Mouse (Mus musculus): ENCODE results near the gene Ddx31. TPM values are rescaled to one million over a fixed set of nuclear protein-coding genes. Genes with fewer than 3 reads are reported as not detected.
A peak's percentile ranks its signal among the peaks of the same experiment; 100 is the strongest.

Gene Ddx31
- polyA plus RNA-seq, 1 experiment from 2014 or later: 16.2 TPM

DNA sequence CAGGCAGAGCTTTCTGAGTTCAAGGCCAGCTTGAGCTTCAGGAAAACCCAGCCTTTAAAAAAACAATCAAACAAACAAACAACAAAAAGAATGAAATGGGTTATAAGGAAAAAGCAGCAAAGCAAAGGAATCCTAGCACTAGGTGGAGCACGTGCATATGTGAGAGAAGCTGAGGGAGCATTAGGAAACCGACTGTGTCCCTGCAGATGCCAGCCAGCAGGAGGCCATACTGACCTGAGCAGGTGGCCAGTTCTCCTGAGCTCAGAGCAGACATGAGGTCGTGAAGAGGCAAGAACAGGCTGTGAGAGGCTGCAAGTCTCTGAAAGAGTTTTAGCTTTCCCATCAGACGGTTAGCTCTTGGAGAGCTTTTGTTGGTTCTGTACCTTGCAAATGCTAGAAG, 10.9 kb upstream of the Ddx31 start:
- ATAC-seq (ENCODE audit: borderline replicate concordance, extremely low read depth, low FRiP score, low TSS enrichment): no peak
- H3K9ac ChIP-seq: no peak overlapping the region
- H3K4me3 ChIP-seq: no peak overlapping the region
- no peaks in the 10 kb centered on the region for H3K27me3 ChIP-seq
- no peak overlapping the region for H3K4me2 ChIP-seq
- H3K36me3 ChIP-seq: peaks cover 85% of the 10 kb centered on the region
- 24% methylated on average over 4 of the region's 4 CpGs for WGBS
- H3K4me1 ChIP-seq: no peaks in the 10 kb centered on the region
- no peak overlapping the region for H3K27ac ChIP-seq
- no peaks in the 10 kb centered on the region for H3K9me3 ChIP-seq

- WGBS: 38% methylated on average over 3 of the region's 3 CpGs
- peaks cover 33% of the 10 kb centered on the region for H3K4me1 ChIP-seq
- H3K9me3 ChIP-seq: no peaks in the 10 kb centered on the region
- no peaks in the 10 kb centered on the region for H3K27me3 ChIP-seq
- no peak for ATAC-seq (ENCODE audit: borderline replicate concordance, extremely low read depth, low FRiP score, low TSS enrichment)
- no peak overlapping the region for H3K9ac ChIP-seq
- H3K4me2 ChIP-seq: no peak overlapping the region
- H3K36me3 ChIP-seq: peaks cover 36% of the 10 kb centered on the region
- H3K4me3 ChIP-seq: no peak overlapping the region
- H3K27ac ChIP-seq: 0 out of 2 replicates have a peak overlapping the region, but pooled peaks have one; percentile 1
Observed at GRCm38 (mm10) chr2:28836181-28836940, 3.8 kb upstream of the Ddx31 start.

DNA sequence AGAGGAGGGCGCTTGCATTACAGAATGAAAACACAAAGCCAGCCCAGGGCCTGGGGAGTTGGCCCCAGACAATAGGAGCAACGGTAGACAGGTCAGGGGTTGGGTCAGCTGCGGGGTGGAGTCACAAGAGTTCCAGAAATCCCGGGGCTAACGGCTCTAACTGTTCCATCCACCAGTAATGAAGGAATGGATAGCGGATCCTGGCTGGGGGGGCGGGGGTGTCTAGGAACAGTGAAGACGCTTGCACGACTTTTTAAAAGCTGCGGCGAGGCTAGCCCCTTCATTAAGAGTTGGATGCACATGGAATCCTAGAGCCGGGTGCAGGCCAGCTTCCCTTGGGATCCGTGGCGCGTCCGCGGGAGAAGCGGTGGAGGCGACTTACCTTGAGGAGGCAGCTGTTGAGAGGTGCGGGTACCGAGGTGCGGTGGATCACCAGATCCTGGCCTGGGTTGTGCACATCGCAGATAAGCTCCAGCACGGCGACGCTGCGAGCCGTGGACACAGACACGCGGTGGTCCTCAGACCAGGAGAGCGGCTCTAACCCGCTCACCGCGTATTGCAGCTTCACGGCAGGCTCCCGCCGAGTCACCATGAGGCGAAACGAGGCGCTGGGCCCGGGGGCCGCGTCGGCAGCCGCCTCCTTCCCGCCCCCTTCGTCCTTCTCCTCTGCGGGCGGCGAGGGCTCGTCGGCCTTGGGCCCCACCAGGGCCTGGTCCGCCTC, 545 bp upstream of the Ddx31 start:
- peak overlapping the region; percentile 89 for H3K9ac ChIP-seq
- peak overlapping the region; percentile 88 for H3K27ac ChIP-seq
- peak overlapping the region; percentile 86 for H3K4me3 ChIP-seq
- H3K4me1 ChIP-seq: peaks cover 54% of the 10 kb centered on the region
- no peaks in the 10 kb centered on the region for H3K27me3 ChIP-seq
- under 1% methylated on average over 53 of the region's 53 CpGs for WGBS
- H3K36me3 ChIP-seq: peaks cover 8% of the 10 kb centered on the region
- peak overlapping the region; percentile 77 for H3K4me2 ChIP-seq
- peak; percentile 17 for ATAC-seq (ENCODE audit: borderline replicate concordance, extremely low read depth, low FRiP score, low TSS enrichment)
- H3K9me3 ChIP-seq: no peaks in the 10 kb centered on the region

DNA sequence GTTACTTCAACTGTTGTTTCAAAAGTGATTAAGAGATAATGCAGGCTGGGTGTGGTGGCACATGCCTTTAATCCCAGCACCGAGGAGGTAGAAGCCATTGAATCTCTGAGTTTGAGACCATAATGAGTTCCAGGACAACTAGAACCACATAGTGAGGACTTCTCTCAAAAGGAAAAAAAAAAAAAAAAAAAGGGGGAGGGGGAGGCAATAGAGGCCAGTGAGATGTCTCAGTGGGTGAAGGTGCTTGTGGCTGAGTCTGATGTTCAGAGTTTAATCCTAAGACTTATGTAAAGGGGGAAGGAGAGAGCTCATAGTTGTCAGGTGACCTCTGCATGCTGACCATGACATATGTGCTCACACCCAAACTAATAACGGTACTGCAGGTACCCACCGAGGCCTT, 1.8 kb downstream of the Ddx31 start:
- Histone ChIP-seq H3K9ac (no peak overlapping the region), H3K4me1 (peaks cover 41% of the 10 kb centered on the region), H3K36me3 (peaks cover 16% of the 10 kb centered on the region), H3K27ac (no peak overlapping the region), H3K4me2 (peak overlapping the region; percentile 77), H3K9me3 (no peaks in the 10 kb centered on the region), H3K4me3 (no peak overlapping the region; the same call in 1 of the 2 replicates), H3K27me3 (no peaks in the 10 kb centered on the region)
- no peak for ATAC-seq (ENCODE audit: borderline replicate concordance, extremely low read depth, low FRiP score, low TSS enrichment)
- 67% methylated on average over 3 of the region's 3 CpGs for WGBS

DNA sequence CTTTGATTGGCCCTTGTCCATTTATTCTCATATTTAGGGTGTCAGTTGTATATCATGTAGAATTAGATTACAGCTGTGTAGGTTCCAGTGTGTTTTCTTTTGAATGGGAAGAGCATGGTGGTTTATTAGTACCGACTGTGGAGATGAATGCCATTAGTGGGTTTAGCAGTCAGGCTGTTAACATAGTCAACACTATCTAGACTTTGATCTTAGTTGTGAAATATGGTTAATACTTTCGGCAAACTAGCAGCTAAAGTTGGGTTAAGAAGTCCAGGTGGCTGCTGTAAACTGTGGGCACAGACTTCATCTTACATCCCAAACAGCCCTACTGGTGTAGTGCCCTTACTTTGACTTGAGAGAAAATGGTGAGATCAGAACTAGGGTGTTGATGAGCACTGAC, 8.7 kb downstream of the Ddx31 start:
- no peak overlapping the region for H3K9ac ChIP-seq
- no peak overlapping the region for H3K4me3 ChIP-seq
- no peak for ATAC-seq (ENCODE audit: borderline replicate concordance, extremely low read depth, low FRiP score, low TSS enrichment)
- peaks cover 52% of the 10 kb centered on the region for H3K36me3 ChIP-seq
- no peaks in the 10 kb centered on the region for H3K9me3 ChIP-seq
- peaks cover 1% of the 10 kb centered on the region; the same call in 1 of the 2 replicates for H3K4me1 ChIP-seq
- H3K4me2 ChIP-seq: no peak overlapping the region
- no peaks in the 10 kb centered on the region for H3K27me3 ChIP-seq
- WGBS: 90% methylated on average over 2 of the region's 2 CpGs
- no peak overlapping the region for H3K27ac ChIP-seq

GRCm38 (mm10) chr2:28852594-28852993, 12.4 kb downstream of the Ddx31 start:
- no peaks in the 10 kb centered on the region for H3K4me1 ChIP-seq
- ATAC-seq (ENCODE audit: borderline replicate concordance, extremely low read depth, low FRiP score, low TSS enrichment): no peak
- 76% methylated on average over 3 of the region's 3 CpGs for WGBS
- H3K27ac ChIP-seq: no peak overlapping the region
- H3K4me3 ChIP-seq: no peak overlapping the region
- H3K9ac ChIP-seq: no peak overlapping the region
- H3K4me2 ChIP-seq: no peak overlapping the region
- H3K36me3 ChIP-seq: peaks cover 42% of the 10 kb centered on the region
- no peaks in the 10 kb centered on the region for H3K27me3 ChIP-seq
- no peaks in the 10 kb centered on the region for H3K9me3 ChIP-seq

GRCm38 (mm10) chr2:28855773-28856172, 15.6 kb downstream of the Ddx31 start:
- H3K9ac ChIP-seq: no peak overlapping the region
- H3K4me3 ChIP-seq: no peak overlapping the region
- H3K36me3 ChIP-seq: peaks cover 38% of the 10 kb centered on the region
- no peak overlapping the region for H3K4me2 ChIP-seq
- no peaks in the 10 kb centered on the region for H3K4me1 ChIP-seq
- H3K27me3 ChIP-seq: no peaks in the 10 kb centered on the region
- H3K9me3 ChIP-seq: no peaks in the 10 kb centered on the region
- ATAC-seq (ENCODE audit: borderline replicate concordance, extremely low read depth, low FRiP score, low TSS enrichment): no peak
- no peak overlapping the region for H3K27ac ChIP-seq
- 94% methylated on average over 2 of the region's 2 CpGs for WGBS

DNA sequence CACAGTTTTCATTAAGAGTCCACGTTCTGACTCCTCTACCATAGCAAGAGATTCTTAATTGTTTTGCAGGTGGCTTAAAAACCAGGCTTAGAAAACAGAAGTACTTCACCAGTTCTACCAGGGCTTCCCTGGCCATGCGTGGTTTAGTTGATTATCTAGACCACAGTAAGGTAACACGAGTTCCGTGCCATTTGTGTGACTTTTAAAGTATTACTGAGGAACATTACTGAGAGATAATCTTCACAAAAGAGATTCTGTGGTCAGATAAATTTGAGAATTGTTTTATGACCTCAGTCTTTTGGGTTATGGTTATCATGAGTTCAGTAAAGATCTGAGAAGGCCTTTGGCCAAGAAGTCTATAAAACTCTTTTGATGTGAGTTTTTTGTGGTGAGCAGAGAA, 19.1 kb downstream of the Ddx31 start:
- H3K9me3 ChIP-seq: no peaks in the 10 kb centered on the region
- H3K4me1 ChIP-seq: no peaks in the 10 kb centered on the region
- H3K4me3 ChIP-seq: no peak overlapping the region
- no peak overlapping the region for H3K27ac ChIP-seq
- no peak for ATAC-seq (ENCODE audit: borderline replicate concordance, extremely low read depth, low FRiP score, low TSS enrichment)
- no peak overlapping the region for H3K4me2 ChIP-seq
- 88% methylated on average over 4 of the region's 4 CpGs for WGBS
- H3K27me3 ChIP-seq: no peaks in the 10 kb centered on the region
- H3K9ac ChIP-seq: no peak overlapping the region
- H3K36me3 ChIP-seq: peaks cover 61% of the 10 kb centered on the region

DNA sequence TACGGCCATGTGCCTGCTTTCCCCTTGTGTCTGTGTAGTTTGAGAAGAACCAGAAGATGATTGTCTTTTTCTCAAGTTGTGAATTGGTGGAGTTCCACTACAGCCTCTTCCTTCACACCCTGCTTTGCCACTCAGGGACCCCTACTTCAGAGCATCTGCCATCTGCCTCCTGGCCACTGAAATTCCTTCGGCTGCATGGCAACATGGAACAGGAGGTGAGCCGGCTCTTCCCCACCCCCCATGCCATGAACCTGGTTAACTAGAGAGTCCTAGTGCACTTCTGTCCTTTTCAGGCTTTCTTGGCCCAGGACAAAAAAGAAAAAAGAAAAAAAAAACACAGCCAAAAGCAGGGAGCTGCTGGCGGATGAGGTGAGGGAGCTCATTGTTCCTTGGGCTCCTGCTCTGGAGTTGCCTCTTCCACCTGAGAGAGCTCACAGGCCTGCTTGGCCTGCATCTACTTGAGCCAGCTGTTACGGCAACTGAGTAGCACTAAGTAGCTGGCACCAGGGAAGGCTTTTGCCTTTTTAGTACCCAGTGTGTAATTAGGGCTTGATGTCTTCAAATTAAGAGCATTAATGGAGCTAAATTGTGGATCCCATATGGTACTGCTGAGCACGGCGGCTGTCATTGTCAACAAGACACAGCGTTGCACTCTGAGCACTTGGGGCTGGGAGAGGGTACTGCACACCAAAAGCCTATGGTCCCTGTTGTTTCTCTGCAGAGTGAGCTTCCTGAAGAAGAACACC, 20.6 kb downstream of the Ddx31 start:
- Histone ChIP-seq H3K9me3 (no peaks in the 10 kb centered on the region), H3K27ac (no peak overlapping the region), H3K4me1 (no peaks in the 10 kb centered on the region), H3K36me3 (peaks cover 74% of the 10 kb centered on the region), H3K4me3 (no peak overlapping the region), H3K4me2 (no peak overlapping the region), H3K27me3 (no peaks in the 10 kb centered on the region), H3K9ac (no peak overlapping the region)
- 92% methylated on average over 8 of the region's 8 CpGs for WGBS
- ATAC-seq (ENCODE audit: borderline replicate concordance, extremely low read depth, low FRiP score, low TSS enrichment): no peak

DNA sequence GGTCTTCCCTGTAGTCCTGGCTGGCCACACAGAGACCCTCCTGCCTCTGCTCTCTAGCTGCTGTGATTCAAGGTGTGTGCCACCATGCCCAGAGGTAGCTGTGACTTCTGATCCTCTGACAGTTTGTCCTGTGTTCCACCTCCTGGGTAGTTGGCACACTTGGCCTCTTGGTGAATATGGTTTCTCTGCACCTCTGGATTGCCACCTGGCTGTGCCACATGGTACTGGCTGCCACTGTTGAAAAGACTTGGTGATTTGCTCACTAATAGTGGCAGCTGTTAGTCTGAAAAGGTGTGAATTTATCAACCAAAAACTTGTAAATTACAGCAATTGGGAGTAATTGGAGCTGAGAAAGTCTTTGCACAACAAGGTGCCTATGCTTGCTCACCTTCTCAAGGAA, 23.7 kb downstream of the Ddx31 start:
- no peak overlapping the region for H3K4me3 ChIP-seq
- no peak overlapping the region for H3K4me2 ChIP-seq
- no peak overlapping the region for H3K27ac ChIP-seq
- H3K9ac ChIP-seq: no peak overlapping the region
- H3K9me3 ChIP-seq: no peaks in the 10 kb centered on the region
- no peaks in the 10 kb centered on the region for H3K27me3 ChIP-seq
- H3K4me1 ChIP-seq: no peaks in the 10 kb centered on the region
- peaks cover 77% of the 10 kb centered on the region for H3K36me3 ChIP-seq
- no peak for ATAC-seq (ENCODE audit: borderline replicate concordance, extremely low read depth, low FRiP score, low TSS enrichment)

- Histone ChIP-seq H3K27ac (no peak overlapping the region), H3K9me3 (no peaks in the 10 kb centered on the region), H3K36me3 (peaks cover 53% of the 10 kb centered on the region), H3K4me1 (no peaks in the 10 kb centered on the region), H3K27me3 (no peaks in the 10 kb centered on the region), H3K9ac (no peak overlapping the region), H3K4me2 (no peak overlapping the region), H3K4me3 (no peak overlapping the region)
- WGBS: 57% methylated on average over 7 of the region's 7 CpGs
- no peak for ATAC-seq (ENCODE audit: borderline replicate concordance, extremely low read depth, low FRiP score, low TSS enrichment)
Observed at GRCm38 (mm10) chr2:28867495-28867894, 27.3 kb downstream of the Ddx31 start.

DNA sequence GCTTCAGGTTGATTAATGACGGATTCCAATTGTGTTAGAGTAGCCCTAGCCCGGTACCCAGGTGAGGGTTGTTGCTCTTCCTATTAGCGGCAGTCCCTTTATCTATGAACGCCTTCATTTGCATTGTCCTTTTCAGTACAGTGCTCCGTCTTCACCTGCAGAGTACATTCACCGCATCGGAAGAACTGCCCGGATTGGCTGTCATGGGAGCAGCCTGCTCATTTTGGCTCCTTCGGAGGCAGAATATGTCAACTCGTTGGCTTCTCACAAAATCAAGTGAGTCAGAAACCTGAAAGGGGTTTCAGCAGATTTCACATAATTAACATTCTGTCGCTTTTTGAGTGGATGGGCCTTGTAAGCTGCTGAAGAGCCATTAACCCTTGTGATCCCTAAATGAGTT, 35.3 kb downstream of the Ddx31 start:
- ATAC-seq (ENCODE audit: borderline replicate concordance, extremely low read depth, low FRiP score, low TSS enrichment): no peak
- Histone ChIP-seq H3K27ac (no peak overlapping the region), H3K4me1 (no peaks in the 10 kb centered on the region), H3K4me2 (no peak overlapping the region), H3K4me3 (no peak overlapping the region), H3K9me3 (no peaks in the 10 kb centered on the region), H3K36me3 (peaks cover 30% of the 10 kb centered on the region), H3K27me3 (no peaks in the 10 kb centered on the region), H3K9ac (no peak overlapping the region)
- 83% methylated on average over 11 of the region's 11 CpGs for WGBS

Measured in lung, embryonic 15.5 days (tissue).